Mouse (Mus musculus): ENCODE measurements around the gene Gab2. TPM values are rescaled to one million over a fixed set of nuclear protein-coding genes. Genes with fewer than 3 reads are reported as not detected.

Gab2 gene
- total RNA-seq, 1 experiment from 2014 or later, result 16.1 TPM

DNA sequence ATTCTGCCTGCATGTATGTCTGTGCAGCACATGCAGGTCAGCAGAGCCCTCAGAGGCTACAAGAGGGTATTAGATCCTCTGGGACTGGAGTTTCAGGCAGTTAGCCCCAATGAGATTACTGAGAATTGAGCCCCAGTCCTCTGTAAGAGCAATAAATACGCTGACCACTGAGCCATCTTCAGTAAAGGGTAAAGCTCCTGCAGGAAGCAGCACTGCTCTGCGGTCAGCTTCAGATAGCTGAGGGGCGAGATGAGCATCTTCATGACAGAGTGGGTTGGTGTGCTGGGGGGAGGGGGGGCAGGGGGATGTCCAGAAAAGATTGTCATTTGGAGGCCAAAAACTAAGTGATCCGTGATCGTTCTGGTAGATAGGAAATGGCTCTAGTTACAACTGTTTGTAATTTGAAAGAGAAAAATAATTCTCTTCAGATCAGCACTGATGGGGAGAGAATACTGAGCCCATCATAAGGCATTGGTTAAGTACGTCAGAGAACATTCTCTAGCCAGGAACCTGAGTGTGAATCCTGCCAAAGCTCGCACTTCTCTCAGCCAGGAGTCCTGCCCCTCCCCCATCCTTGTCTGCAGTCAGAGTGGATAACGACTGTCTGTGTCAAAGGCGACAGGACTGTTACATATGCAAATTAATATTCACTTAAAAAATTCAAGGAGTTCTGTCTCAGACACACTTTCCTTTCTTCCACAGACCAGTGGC is 264.9 kb downstream of the Gab2 start:
- no peak for DNase-seq

DNA sequence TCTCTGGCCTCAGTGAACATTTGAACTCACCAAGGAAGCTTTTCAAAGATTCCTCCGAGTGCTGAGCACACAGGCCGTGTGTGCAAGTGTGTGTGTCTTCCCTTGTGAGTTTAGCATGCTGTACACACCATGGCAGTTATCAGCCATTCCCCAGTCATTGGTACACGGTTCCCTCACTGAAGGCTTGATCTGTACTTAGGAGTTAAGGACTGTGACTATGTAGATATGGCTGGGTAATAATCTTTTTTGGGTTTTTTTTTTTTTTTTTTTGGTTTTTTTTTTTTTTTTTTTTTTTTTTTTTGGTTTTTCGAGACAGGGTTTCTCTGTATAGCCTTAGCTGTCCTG is 265.4 kb downstream of the Gab2 start:
- DNase-seq, result no peak

DNA sequence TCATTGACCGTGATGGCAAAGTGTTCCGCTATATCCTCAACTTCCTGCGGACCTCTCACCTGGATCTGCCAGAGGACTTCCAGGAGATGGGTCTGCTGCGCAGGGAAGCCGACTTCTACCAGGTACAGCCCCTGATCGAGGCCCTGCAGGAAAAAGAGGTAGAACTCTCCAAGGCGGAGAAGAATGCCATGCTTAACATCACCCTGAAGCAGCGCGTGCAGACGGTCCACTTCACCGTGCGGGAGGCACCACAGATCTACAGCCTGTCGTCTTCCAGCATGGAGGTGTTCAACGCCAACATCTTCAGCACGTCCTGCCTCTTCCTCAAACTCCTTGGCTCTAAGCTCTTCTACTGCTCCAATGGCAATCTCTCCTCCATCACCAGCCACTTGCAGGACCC is 266.1 kb downstream of the Gab2 start:
- no peak for DNase-seq

DNA sequence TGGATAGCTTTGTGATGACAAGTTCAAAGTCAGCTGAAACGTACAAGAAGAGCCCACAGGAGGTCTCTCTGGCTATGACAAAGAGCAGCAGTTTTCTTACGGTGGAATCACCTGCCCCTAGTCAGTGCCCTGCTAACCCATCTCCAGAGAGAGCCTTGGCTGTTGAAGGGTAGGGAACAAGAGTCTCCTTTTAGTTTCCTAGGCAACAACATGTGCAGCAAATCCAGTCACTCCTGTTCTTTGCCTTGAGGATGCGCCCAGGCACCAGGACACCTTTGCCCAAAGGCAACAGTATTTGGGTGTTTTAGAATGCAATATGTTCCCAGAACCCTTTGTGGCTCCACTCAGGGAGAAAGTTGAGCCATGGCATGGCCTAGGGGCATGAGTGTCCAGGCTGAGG is 266.9 kb downstream of the Gab2 start:
- DNase-seq, result no peak

DNA sequence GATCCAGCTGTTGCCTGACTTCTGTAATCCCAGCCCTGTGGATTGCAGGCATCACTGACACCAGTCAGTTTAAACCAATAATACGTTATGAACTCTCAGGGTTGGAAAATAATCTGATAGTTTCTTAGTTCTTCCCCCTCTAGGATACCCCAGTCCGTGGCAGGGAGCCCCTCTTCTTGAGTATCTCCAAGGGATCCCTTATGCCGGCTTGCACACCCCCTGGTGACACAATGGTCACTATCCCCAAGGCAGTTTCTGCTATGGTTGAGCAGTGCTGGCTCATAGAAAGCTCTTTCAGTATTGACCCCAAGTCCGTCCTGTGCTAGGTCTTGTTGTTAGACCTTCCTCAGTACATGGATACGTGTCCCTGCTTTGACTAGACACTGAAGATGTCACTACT is 267.4 kb downstream of the Gab2 start:
- DNase-seq, result no peak

DNA sequence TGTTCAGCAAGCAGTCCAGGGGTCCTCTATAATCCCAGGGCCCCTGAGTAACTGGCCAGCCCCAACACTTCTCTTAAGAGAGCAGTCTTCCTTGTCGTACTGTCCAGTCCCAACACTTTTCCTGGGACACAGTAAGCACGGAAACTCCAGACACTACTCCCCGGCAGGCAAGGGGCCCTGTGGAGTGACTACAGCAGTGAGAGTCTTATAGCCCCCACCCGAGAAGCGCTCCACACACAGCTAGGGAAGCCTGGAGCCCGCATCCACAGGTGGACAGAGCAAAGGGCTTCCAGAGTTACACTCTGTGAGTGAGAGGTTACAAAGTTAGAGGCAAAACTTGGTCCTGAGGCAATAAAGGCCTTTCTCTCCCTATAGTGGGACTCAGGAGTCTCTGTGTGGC is 268.1 kb downstream of the Gab2 start:
- no peak for DNase-seq

DNA sequence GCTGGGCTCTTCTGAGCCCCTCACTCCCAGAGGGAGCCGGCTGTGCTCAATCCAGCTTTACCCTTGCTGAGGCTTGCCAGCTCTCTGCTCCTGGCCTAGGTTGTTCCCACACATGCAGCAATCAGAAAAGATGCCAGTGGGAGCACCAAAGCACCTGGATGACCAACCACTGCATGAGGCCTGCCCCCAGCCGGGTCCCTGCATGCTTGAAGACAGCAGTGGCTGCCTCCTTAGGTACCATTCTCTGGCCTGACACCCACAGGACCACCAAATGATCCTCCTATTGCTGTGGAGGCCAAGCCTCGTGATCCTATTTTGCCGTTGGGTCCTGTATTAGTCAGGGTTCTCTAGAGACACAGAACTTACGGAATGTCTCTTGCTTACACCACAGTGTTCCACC is 269.5 kb downstream of the Gab2 start:
- DNase-seq, result no peak

DNA sequence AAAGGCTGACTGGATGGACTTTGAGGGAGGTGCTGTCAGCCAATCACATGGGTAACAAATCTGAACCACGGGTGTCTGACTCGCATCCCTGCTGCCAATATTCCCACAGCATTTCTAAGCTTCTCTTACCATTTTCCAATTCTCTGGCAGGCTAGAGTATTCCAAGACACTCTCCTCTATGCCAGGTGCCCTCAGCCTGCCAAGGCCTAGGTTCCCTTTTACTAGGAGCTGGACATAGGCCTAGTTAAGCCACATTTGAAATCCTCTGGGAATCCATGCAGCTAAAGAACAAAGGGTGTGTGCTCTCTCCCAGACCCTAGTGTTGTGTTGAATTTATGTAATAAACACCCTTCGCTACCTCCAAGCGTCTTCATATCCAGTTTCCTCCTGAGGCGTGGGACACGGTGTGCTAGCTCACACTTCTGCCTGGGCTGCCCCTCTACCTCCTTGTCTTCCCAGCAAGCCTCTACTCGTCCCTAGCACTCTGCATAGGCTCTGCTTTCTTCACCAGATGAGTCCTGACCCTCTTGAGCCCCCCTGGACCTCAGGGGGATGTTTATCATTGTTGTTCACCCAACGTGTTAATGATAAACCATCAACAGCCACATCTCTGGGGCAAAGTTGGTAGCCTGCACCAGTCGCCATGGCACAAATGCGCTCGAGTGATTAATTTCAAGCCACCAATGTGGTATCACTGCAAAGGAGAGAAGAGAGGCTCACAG is 270.6 kb downstream of the Gab2 start:
- DNase-seq, result no peak

DNA sequence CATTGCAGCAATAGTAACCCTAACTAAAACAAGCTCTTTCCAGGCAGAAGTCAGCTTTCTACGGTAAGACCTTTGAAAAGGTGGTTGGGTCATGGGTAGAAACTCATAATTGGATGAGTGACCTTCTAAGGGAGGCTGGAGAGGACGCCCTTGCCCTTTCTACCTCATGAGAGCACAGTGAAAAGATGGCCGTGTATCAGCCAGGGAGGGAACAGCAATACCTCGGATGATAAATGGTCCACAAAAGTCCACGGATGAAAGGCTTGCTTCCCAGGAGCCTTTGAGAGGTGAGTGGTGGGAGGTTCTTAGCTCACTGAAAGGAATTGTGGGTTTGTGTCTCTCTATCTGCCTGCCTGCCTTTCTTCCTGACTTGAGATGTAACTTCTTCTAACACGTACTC is 272.0 kb downstream of the Gab2 start:
- DNase-seq, result no peak

DNA sequence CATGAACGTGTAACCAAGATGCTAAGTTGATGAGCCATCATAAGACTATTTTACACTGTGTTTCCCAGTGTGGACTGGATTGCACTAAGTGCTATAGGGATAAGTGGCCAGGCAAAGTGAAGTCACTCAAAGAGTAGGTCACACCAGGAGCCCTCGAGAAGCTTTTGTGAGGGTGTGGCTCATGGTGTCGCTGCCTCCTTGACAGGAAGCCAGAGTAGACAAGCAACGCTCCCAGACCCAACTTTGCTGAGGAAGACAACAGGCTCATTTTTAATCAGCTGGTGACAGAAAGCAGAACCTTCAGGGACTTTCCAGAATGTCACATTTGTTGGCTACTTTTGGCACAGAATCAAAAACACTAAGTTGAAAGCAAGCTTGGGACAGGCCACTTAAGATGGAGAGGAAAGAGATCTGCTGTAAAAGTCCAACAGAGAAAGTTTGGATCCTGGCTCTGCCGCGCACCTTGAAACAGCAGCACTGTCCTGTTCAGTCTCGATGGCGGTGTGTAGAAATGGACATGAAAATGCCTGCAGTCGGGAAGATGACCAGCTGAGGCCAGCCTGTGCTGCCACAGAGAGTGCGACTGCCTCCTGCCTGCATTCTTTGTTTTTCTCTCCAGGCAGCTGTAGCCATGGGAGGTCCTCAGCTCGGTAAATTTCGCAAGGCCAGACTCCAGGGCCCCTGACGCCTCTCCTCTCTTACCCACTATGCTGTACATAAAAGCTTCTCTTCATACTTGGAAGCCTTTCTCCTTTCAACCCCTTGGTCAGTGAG is 273.9 kb downstream of the Gab2 start:
- no peak for DNase-seq

DNA sequence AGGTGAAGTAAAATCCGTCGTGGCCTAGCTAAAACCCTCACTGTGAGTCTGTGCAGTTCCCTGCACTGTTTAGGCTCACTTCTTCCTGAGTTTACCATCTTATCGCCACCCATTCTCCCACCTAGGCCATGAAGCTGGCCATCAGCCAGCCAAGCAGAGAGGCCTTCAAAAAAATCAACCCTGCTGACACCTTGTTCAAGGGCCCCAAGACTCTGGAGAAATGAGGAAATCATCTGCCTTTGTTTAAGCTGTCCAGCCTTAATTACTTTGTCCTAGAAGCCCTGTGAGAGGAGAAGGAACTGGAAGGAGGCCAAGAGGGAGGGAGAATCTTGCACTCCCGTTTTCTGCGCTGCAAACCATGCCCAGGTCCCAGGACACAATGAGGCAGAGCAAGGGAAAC is 274.9 kb downstream of the Gab2 start:
- no peak for DNase-seq

DNA sequence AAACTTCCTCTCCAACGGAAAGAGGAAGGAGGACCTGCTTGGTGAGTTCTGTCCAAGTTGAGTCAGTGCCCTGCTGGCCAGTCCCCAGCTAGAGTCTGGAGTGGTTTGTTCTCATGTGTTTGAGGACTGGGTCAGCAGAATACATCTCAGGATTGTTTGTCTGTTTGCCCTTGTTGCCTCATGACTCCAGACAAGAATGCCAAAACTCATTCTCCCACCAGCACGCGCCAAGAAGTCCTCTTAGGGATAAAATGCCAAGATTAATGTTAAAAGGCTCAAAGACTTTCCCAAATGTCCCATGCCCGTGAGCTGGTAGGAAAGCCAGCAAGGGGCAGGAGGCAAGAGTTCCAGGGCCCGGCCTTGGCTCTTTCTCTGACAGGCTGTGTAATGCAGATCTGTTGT is 275.5 kb downstream of the Gab2 start:
- DNase-seq, result peak; percentile 47

DNA sequence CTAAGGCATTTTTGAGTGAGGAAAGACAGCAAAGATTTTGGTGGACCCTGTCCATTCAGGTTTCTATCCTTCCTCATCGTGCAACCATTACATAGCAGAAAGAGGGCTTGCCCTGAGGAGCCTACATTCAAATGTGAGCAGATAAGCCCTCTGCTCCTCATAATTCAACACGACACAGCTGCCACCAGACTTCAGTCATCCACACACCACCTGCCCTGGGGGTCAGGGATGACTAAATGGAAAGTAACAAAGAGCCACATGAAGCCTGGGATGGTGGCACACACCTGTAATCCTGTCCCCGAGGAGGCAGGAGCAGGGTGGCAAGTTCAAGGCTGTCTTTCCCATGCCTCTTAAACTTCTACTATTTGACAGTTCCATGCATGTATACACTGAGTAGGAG is 276.5 kb downstream of the Gab2 start:
- no peak for DNase-seq

DNA sequence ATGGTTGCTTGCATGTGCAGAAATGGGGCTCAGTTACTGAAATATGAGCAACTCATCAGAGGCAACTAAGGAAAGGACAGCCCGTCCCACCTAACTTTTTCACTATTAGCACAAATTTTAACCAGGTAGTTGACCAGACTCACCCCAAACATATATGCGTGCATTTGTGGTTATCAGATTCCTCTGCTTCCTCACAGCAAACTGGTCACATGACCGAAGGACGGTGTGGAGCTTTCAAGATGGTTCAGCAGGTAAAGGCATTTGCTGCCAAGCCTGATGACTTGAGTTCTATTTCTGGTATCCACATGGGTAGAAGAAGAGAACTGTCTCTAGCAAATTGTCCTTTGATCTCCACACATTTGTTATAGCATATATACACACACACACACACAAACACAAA is 277.0 kb downstream of the Gab2 start:
- DNase-seq, result no peak

Other genes with a start within 250 kb of the Gab2 start
- 19.3 and 23.8 TPM in 2 replicates for gene Nars2, start 130.1 kb upstream of the Gab2 start, total RNA-seq (2021)